Mouse (Mus musculus) liver, postnatal 0 days (tissue): ENCODE data around the gene Prkca. TPM values are rescaled to one million over a fixed set of nuclear protein-coding genes. Genes with fewer than 3 reads are reported as not detected.
A peak's percentile ranks its signal among the peaks of the same experiment; 100 is the strongest.

Source experiments
- ATAC-seq: fragments of 200-750 bp; cut with Nextera tagmentation; 2 replicates; pipeline ENCODE4 v1.8.0; 2017; ENCODE audit warnings: mild to moderate bottlenecking, moderate library complexity
- DNase-seq: peaks from one replicate; pipeline ENCODE4 v3.0.0-alpha.2; 2016
- H3K27ac ChIP-seq: fragments of 300-500 bp; sonication (generic); 2 replicates; pipeline ENCODE4 v1.5.1; 2014; ENCODE audit warnings: antibody characterized with exemption, moderate library complexity, mild to moderate bottlenecking, low read depth
- H3K27me3 ChIP-seq: fragments of 300-500 bp; sonication (generic); 2 replicates; pipeline ENCODE4 v1.6.1; 2014; ENCODE audit warnings: low read length, control low read depth, mixed read lengths; ENCODE audit not compliant: insufficient read depth
- H3K36me3 ChIP-seq: fragments of 300-500 bp; sonication (generic); replicated peaks from 2 replicates; pipeline ENCODE4 v1.6.1; 2014; ENCODE audit warnings: mild to moderate bottlenecking, control low read depth, low read length, moderate library complexity, mixed read lengths; ENCODE audit not compliant: insufficient read depth
- H3K4me1 ChIP-seq: fragments of 300-500 bp; sonication (generic); 2 replicates; pipeline ENCODE4 v1.6.1; 2014; ENCODE audit warnings: antibody characterized with exemption, mild to moderate bottlenecking, control low read depth; ENCODE audit not compliant: insufficient read depth
- H3K4me2 ChIP-seq: fragments of 300-500 bp; sonication (generic); 2 replicates; pipeline ENCODE4 v1.6.1; 2014; ENCODE audit warnings: low read depth, mild to moderate bottlenecking, low read length, moderate library complexity, mixed read lengths
- H3K4me3 ChIP-seq: fragments of 300-500 bp; sonication (generic); 2 replicates; pipeline ENCODE4 v1.5.1; 2014; ENCODE audit warnings: low read depth, low read length
- H3K9ac ChIP-seq: fragments of 300-500 bp; sonication (generic); replicated peaks from 2 replicates; pipeline ENCODE4 v1.6.1; 2014; ENCODE audit warnings: mild to moderate bottlenecking, moderate library complexity
- H3K9me3 ChIP-seq: fragments of 300-500 bp; sonication (generic); 2 replicates; pipeline ENCODE4 v1.6.1; 2016; ENCODE audit warnings: mild to moderate bottlenecking, control low read depth, low read length, mixed read lengths
- CTCF ChIP-seq: sonication (generic); IDR thresholded peaks from 2 replicates; pipeline ENCODE4 v1.5.1; 2016; ENCODE audit warnings: antibody characterized with exemption, low read depth
- EP300 ChIP-seq: IDR thresholded peaks from 2 replicates; pipeline ENCODE4 v1.6.1; 2016; ENCODE audit warnings: antibody characterized with exemption, low read depth, mild to moderate bottlenecking
- WGBS: fragments of 180-500 bp; shearing (Covaris S2); extraction: QIAGEN DNeasy Blood & Tissue Kit; methylation state at CpG from one replicate; pipeline ENCODE4 v1.1.7; 2014; ENCODE audit not compliant: insufficient replicate concordance; 5-methylcytosine and 5-hydroxymethylcytosine counted together
- polyA plus RNA-seq: library from polyadenylated mRNA; unstranded; fragments of >200 nt; fragmentation: Nextera tagmentation; extraction: Ambion mirVana; gene quantifications from 2 replicates; pipeline ENCODE4 v1.2.1, GENCODE M21; 2015

The Prkca gene
- polyA plus RNA-seq, 1 experiment from 2014 or later: 3.0 TPM

DNA sequence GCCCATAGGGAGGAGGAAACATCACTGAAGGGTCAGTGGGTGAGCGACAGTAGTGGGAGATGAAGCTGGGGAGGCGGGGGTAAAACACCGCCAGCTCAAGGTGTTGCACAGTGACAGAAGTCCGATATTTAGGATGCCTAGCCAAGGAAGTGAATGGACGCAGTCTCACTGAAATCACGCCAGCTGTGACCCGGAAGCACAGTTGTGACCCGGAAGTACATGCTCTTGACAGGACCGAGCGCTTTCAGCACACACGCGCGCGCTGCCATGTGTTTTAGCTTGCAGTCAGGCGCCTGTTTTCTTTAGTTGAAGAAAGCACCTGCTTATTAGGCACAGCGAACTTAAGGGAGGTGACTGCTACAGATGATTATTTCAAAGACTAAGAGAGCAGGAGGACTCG lies 304.0 kb downstream of the Prkca start:
- ATAC-seq (no peak), DNase-seq (no peak)
- no peak for TF ChIP-seq CTCF
- no peak for TF ChIP-seq EP300
- H3K27me3 ChIP-seq: no peaks in the 10 kb centered on the region
- no peak overlapping the region for H3K4me2 ChIP-seq
- no peaks in the 10 kb centered on the region for H3K4me1 ChIP-seq
- H3K27ac ChIP-seq: no peak overlapping the region
- H3K4me3 ChIP-seq: no peak overlapping the region
- no peak overlapping the region for H3K9ac ChIP-seq
- H3K36me3 ChIP-seq: no peaks in the 10 kb centered on the region
- no peaks in the 10 kb centered on the region for H3K9me3 ChIP-seq
- 86% methylated on average over 17 of the region's 17 CpGs for WGBS

DNA sequence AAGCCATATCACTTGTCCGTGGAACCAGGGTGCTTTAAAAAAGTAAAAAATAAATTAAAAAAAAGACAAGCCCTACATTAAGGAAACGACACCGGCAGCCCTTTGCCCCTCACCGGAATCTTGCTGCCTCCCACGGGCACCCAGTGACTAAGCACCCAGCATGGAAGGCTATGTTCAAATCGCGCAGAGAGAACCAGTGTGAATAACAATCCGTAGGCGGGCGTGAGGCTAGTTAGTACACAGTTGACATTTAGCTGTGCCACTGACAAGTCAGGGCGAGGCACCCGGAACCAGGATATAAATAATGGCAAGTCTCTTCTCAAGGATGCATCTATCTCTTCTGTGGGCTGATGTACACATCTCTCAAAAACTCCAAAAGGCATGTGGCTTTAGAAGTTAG lies 304.7 kb downstream of the Prkca start:
- H3K9ac ChIP-seq: no peak overlapping the region
- no peaks in the 10 kb centered on the region for H3K36me3 ChIP-seq
- H3K4me3 ChIP-seq: no peak overlapping the region
- no peak overlapping the region for H3K27ac ChIP-seq
- WGBS: 83% methylated on average over 12 of the region's 12 CpGs
- no peak for DNase-seq
- no peak for ATAC-seq
- H3K4me2 ChIP-seq: no peak overlapping the region
- H3K9me3 ChIP-seq: no peaks in the 10 kb centered on the region
- H3K4me1 ChIP-seq: no peaks in the 10 kb centered on the region
- H3K27me3 ChIP-seq: no peaks in the 10 kb centered on the region
- TF ChIP-seq CTCF (no peak), EP300 (no peak)

DNA sequence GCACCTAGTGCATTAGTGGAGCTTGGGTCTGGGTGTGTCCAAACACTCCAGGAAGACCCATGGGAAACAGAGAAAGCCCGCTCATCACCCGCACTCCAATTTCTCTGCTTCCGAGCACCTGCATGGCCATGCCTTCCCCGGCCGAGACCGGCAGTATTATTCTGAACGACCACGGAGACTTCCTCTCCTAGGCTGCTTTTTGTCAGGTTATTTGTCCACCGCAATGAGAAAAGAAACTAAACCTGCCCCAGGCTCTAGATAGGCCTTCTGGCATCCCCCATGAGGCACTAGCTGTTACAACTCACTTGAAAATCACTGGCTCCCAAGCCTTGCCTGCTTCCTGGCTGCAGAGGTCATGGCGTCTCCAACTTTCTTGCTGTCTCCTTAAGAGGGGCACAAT lies 307.4 kb downstream of the Prkca start:
- H3K4me3 ChIP-seq: no peak overlapping the region
- 51% methylated on average over 10 of the region's 10 CpGs for WGBS
- H3K27me3 ChIP-seq: no peaks in the 10 kb centered on the region
- H3K9me3 ChIP-seq: no peaks in the 10 kb centered on the region
- no peaks in the 10 kb centered on the region for H3K36me3 ChIP-seq
- no peak overlapping the region for H3K9ac ChIP-seq
- H3K4me2 ChIP-seq: no peak overlapping the region
- no peak overlapping the region for H3K27ac ChIP-seq
- no peak for DNase-seq
- no peaks in the 10 kb centered on the region for H3K4me1 ChIP-seq
- no peak for ATAC-seq
- TF ChIP-seq EP300 (no peak), CTCF (no peak)

DNA sequence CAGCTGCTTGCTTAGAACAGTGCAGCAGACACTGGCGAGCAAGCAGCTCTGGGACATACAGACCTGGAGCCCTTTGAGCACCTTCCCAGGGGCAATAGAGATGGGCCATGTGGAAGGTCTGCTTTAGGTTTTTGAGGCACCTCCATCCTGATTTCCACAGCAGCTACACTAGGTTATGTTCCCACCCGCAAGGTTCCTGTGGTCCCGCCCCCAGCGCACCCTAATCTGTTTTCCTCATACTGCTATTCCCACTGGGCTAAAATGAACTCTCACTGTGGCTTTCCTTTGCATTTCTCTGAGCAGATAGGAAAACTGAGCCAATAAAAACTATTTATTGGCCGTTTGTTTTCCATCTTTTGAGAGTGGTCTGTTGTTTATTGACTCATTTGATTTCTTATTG lies 308.0 kb downstream of the Prkca start:
- Histone ChIP-seq H3K36me3 (no peaks in the 10 kb centered on the region), H3K27ac (no peak overlapping the region), H3K4me2 (no peak overlapping the region), H3K27me3 (no peaks in the 10 kb centered on the region), H3K4me1 (no peaks in the 10 kb centered on the region), H3K9me3 (no peaks in the 10 kb centered on the region), H3K4me3 (no peak overlapping the region), H3K9ac (no peak overlapping the region)
- no peak for TF ChIP-seq EP300
- no peak for TF ChIP-seq CTCF
- 71% methylated on average over 5 of the region's 5 CpGs for WGBS
- DNase-seq (no peak), ATAC-seq (no peak)

DNA sequence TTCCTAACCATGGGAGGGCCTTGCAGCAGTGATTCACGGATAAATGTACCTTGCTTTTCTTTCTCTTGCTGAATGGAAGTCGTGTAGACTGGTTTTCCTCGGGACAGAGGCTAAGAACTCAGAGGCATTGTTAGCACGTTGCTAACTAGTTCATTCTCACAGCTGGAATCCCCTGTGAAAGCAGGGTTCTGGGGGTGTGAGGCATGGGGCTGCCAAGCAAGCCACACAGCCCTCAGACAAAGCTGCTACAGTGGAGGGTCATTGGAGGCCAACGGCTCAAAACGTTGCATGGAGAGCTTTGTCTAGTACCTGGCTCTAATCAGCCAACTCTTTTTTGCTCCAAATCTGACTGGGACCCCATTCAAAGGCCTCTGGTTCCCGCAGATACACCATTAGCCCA lies 309.4 kb downstream of the Prkca start:
- ATAC-seq: no peak
- WGBS: 69% methylated on average over 7 of the region's 7 CpGs
- Histone ChIP-seq H3K27me3 (no peaks in the 10 kb centered on the region), H3K4me2 (no peak overlapping the region), H3K4me1 (no peaks in the 10 kb centered on the region), H3K9me3 (no peaks in the 10 kb centered on the region), H3K4me3 (no peak overlapping the region), H3K36me3 (no peaks in the 10 kb centered on the region), H3K27ac (no peak overlapping the region), H3K9ac (no peak overlapping the region)
- DNase-seq: no peak
- TF ChIP-seq EP300 (no peak), CTCF (no peak)

DNA sequence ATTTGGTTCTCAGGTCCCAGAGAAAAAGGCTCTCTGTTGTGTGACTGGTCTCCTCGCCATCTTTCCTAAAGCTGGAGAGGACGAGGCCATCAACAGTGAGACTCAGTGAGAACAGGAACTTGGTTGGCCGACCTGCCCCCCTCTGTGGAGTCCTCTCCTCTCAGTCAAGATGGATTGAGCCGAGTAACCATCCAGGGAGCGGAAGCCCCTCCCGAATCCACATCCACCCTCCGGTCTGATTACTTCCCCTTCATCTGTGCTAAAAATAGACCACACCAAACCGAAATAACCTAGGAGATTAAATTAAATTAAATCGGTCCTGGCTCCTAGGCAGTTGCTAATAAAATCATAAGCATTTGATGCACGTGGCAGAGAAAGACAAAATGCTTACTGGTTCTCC lies 311.2 kb downstream of the Prkca start:
- no peak for DNase-seq
- Histone ChIP-seq H3K4me1 (no peaks in the 10 kb centered on the region), H3K27me3 (no peaks in the 10 kb centered on the region), H3K4me2 (no peak overlapping the region), H3K4me3 (no peak overlapping the region), H3K27ac (no peak overlapping the region), H3K9ac (no peak overlapping the region), H3K9me3 (no peaks in the 10 kb centered on the region), H3K36me3 (no peaks in the 10 kb centered on the region)
- WGBS: 38% methylated on average over 10 of the region's 10 CpGs
- no peak for ATAC-seq
- TF ChIP-seq CTCF (no peak), EP300 (no peak)

DNA sequence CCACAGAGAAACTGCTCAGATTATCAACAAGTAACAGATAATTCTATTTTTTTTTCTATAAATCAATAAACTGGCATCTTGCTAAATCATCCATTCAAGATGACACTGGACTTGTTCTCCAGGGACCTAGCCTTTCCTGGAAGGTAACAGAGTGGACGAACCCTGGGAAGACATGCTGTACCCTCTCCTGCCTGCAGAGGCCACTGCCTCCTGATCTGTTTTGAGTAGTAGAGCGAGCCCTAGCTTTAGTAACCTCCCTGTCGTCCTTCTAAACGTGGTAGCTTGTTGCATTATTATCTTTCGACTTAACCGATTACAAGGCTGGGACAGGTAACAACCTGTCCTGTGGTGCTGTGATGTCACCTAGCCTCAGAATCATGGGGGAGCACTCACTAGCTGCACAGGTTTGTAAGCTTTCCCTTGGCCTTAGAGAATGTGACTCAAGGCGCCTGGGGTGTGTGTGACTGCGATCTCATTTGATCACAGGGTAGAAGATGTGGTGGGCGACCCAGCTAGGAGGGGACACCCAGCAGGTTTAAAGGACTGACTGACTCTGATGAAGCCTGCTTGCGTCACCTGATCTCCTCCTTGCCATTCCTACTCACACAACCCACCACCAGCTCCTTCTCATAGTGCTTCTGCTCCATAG lies 312.6 kb downstream of the Prkca start:
- Histone ChIP-seq H3K4me3 (no peak overlapping the region), H3K36me3 (no peaks in the 10 kb centered on the region), H3K4me2 (no peak overlapping the region), H3K4me1 (no peaks in the 10 kb centered on the region), H3K9me3 (no peaks in the 10 kb centered on the region), H3K27me3 (no peaks in the 10 kb centered on the region), H3K27ac (no peak overlapping the region), H3K9ac (no peak overlapping the region)
- WGBS: 49% methylated on average over 10 of the region's 10 CpGs
- DNase-seq: peak; percentile 40
- peak; percentile 77 for TF ChIP-seq CTCF
- TF ChIP-seq EP300: no peak
- ATAC-seq: no peak
